1 mouse cellular context compared by ENCODE assay signal in genomic region chr5:139797473-139798167, GRCm38 (mm10).
TF ChIP-seq lines count a peak whose summit lies in the region.

No protein-coding gene starts in this region.

TF ChIP-seq in myocyte, 11 proteins besides CTCF, POLR2A, EP300 and RAD21 (continued from another document):
- TF ChIP-seq MAX (IDR thresholded peaks at IDR 0.05; ENCODE audit: low read depth) (no peak), TCF12 (IDR thresholded peaks at IDR 0.05; ENCODE audit: insufficient read depth, poor library complexity, severe bottlenecking) (no peak), TCF3 (IDR thresholded peaks at IDR 0.05; ENCODE audit: insufficient read length, low read depth) (no peak), SRF (IDR thresholded peaks at IDR 0.05; ENCODE audit: control insufficient read depth, insufficient read length, low read depth) (no peak), USF1 (IDR thresholded peaks at IDR 0.05; ENCODE audit: low read depth) (no peak), MYOG (IDR thresholded peaks at IDR 0.05; ENCODE audit: control insufficient read depth in 1 of 3, insufficient read depth in 1 of 3, insufficient read length in 2 of 3, low read depth in 2 of 3) (no peak), E2F4 (IDR thresholded peaks at IDR 0.05; ENCODE audit: insufficient read depth) (no peak), POLR2AphosphoS2 (IDR thresholded peaks at IDR 0.05; ENCODE audit: insufficient read length, low read depth) (no peak), MYOD1 (IDR thresholded peaks at IDR 0.05; ENCODE audit: control insufficient read depth in 1 of 3, insufficient read length in 2 of 3, low read depth in 2 of 3) (no peak)
